Mouse (Mus musculus) heart, postnatal 0 days (tissue): ENCODE results near the gene Thoc7.

ENCODE experiments used
- CTCF ChIP-seq: IDR thresholded peaks from 2 replicates; pipeline ENCODE4 v1.5.1; 2016; ENCODE audit warnings: antibody characterized with exemption, control low read depth, low read depth
- EP300 ChIP-seq: IDR thresholded peaks from 2 replicates; pipeline ENCODE4 v1.6.1; 2016; ENCODE audit warnings: antibody characterized with exemption, low read depth

- TF ChIP-seq CTCF (no peak), EP300 (no peak)
These were observed 824 bp upstream of the Thoc7 start for GRCm38 (mm10) chr14:13962476-13962875.
